Mouse (Mus musculus) thymus, postnatal 0 days (tissue): ENCODE data around the gene Atf7. TPM values are rescaled to one million over a fixed set of nuclear protein-coding genes. Genes with fewer than 3 reads are reported as not detected.
"Not testable (repeated sequence)": the region's sequence is repeated elsewhere in the genome, so short reads cannot be mapped to it uniquely, and the experiment has no call there.

Experiments
- DNase-seq: peaks from one replicate; pipeline ENCODE4 v3.0.0-alpha.2; 2015; ENCODE audit warnings: low spot score
- polyA plus RNA-seq: library from polyadenylated mRNA; unstranded; fragments of >200 nt; fragmentation: Nextera tagmentation; extraction: Ambion mirVana; gene quantifications from 2 replicates; pipeline ENCODE4 v1.2.1, GENCODE M21; 2015

Gene Atf7
- polyA plus RNA-seq, 1 experiment from 2014 or later, result 21.8 TPM

- DNase-seq, result no peak
These were observed 4.5 kb downstream of the Atf7 start for GRCm38 (mm10) chr15:102620765-102621164.

- DNase-seq, result no peak
These were observed 5.8 kb downstream of the Atf7 start for GRCm38 (mm10) chr15:102619486-102619885.

- DNase-seq, result no peak
These were observed 7.6 kb downstream of the Atf7 start for GRCm38 (mm10) chr15:102617654-102618053.

- DNase-seq, result no peak
These were observed 9.1 kb downstream of the Atf7 start for GRCm38 (mm10) chr15:102616174-102616573.

- DNase-seq, result no peak
These were observed 11.0 kb downstream of the Atf7 start for GRCm38 (mm10) chr15:102614224-102614623.

- DNase-seq, result no peak
These were observed 12.3 kb downstream of the Atf7 start for GRCm38 (mm10) chr15:102612966-102613365.

GRCm38 (mm10) chr15:102608586-102608985 lies 16.7 kb downstream of the Atf7 start:
- not testable (repeated sequence) for DNase-seq

- DNase-seq, result no peak
These were observed 31.1 kb downstream of the Atf7 start for GRCm38 (mm10) chr15:102593996-102594656.

GRCm38 (mm10) chr15:102592674-102593073 lies 32.6 kb downstream of the Atf7 start:
- DNase-seq, result no peak

- DNase-seq, result no peak
These were observed 34.7 kb downstream of the Atf7 start for GRCm38 (mm10) chr15:102590567-102590966.

- DNase-seq, result no peak
These were observed 35.4 kb downstream of the Atf7 start for GRCm38 (mm10) chr15:102589826-102590225.

- no peak for DNase-seq
These were observed 39.8 kb downstream of the Atf7 start for GRCm38 (mm10) chr15:102585501-102585900.

- DNase-seq, result no peak
These were observed 41.4 kb downstream of the Atf7 start for GRCm38 (mm10) chr15:102583708-102584383.

GRCm38 (mm10) chr15:102581205-102581604 lies 44.1 kb downstream of the Atf7 start:
- DNase-seq, result no peak

GRCm38 (mm10) chr15:102578351-102578750 lies 46.9 kb downstream of the Atf7 start:
- no peak for DNase-seq

GRCm38 (mm10) chr15:102576972-102577371 lies 48.3 kb downstream of the Atf7 start:
- DNase-seq, result no peak

GRCm38 (mm10) chr15:102572081-102572480 lies 53.2 kb downstream of the Atf7 start:
- no peak for DNase-seq

GRCm38 (mm10) chr15:102567849-102568248 lies 57.4 kb downstream of the Atf7 start:
- DNase-seq, result no peak

- no peak for DNase-seq
These were observed 61.6 kb downstream of the Atf7 start for GRCm38 (mm10) chr15:102563681-102564080.

GRCm38 (mm10) chr15:102563061-102563460 lies 62.2 kb downstream of the Atf7 start:
- no peak for DNase-seq

- no peak for DNase-seq
These were observed 62.8 kb downstream of the Atf7 start for GRCm38 (mm10) chr15:102562491-102562890.

- no peak for DNase-seq
These were observed 67.7 kb downstream of the Atf7 start for GRCm38 (mm10) chr15:102557580-102557979.

GRCm38 (mm10) chr15:102555581-102555980 lies 69.7 kb downstream of the Atf7 start:
- no peak for DNase-seq
